Mouse (Mus musculus): ENCODE measurements around the gene Hap1. TPM values are rescaled to one million over a fixed set of nuclear protein-coding genes. Genes with fewer than 3 reads are reported as not detected.
A peak's percentile ranks its signal among the peaks of the same experiment; 100 is the strongest.

The Hap1 gene
- polyA plus RNA-seq, 1 experiment from 2014 or later, result 5.6 TPM

DNA sequence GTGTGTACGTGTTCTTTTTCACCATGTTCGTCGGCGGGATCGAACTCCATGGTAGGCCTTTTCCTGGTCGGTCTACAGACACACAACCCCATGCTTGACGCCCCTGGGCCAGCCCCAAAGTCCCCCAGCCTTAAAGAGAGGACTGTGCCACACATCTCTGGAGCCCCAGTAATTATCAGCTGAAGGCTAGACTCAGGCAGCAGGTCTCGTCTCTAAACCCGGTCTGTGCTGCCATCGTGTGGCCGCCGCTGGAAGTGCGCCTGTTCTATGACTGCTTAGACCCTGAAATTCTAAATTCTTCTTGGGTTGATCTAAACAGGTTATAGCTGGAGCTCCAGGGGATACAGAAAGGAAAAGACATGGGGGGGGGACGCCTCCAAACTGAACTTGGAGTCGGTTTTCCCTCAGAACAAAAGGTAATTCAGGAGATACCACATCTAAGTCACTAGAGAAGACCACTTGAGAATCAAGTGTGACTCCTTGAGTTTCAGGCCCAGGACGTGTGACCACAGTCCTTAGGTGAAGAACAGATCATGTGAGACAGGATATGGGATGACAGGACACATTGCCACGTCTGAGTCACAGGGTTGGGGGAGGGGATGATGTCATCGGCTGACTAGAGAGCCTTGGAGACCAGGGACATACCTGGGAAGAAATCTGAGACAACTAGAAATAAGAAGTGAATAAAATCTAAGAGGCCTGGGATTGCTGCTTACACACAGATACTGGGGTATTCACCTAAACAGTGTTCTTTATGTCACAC is 57.5 kb downstream of the Hap1 start:
- WGBS, result 15% methylated on average over 18 of the region's 18 CpGs
- peak overlapping the region; percentile 57 for H3K4me2 ChIP-seq (ENCODE audit: low read depth, low read length)
- H3K9ac ChIP-seq (ENCODE audit: low read length), result no peak overlapping the region
- no peaks in the 10 kb centered on the region for H3K9me3 ChIP-seq (replicated peaks; ENCODE audit: control insufficient read depth, low read length)
- peaks cover 4% of the 10 kb centered on the region; the same call in 1 of the 2 replicates for H3K27me3 ChIP-seq (ENCODE audit: control insufficient read depth, insufficient read depth, low read length)
- ATAC-seq (replicated peaks; ENCODE audit: extremely low read depth, insufficient read depth, low FRiP score), result no peak
- H3K4me1 ChIP-seq (ENCODE audit: control insufficient read depth, insufficient read depth, low read length), result peaks cover 3% of the 10 kb centered on the region; the same call in 1 of the 2 replicates
- H3K4me3 ChIP-seq (ENCODE audit: low read length), result peak overlapping the region; percentile 16
- no peaks in the 10 kb centered on the region for H3K36me3 ChIP-seq (ENCODE audit: control insufficient read depth, insufficient read depth)
- no peak overlapping the region for H3K27ac ChIP-seq (ENCODE audit: low read length)

DNA sequence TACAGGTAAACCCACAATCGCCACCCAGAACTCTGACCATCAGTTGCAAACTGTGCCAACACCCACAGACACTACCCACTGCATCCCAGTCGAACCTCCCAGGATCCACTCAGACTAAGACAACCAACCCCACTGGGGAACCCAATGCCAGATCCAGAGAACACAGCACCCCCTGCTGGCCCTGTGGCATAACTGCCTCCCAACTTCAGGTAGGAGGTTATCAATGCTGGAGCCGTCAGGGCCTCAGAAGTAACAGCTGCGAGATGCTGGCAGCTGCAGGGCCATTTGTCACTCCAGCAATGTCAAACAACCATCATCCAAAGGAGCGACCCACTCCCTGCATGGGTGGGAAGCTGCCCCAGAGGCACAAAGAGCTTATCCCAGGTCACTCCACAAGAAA is 58.1 kb downstream of the Hap1 start:
- Histone ChIP-seq H3K27ac (ENCODE audit: low read length) (no peak overlapping the region), H3K9me3 (replicated peaks; ENCODE audit: control insufficient read depth, low read length) (no peaks in the 10 kb centered on the region), H3K9ac (ENCODE audit: low read length) (no peak overlapping the region), H3K4me1 (ENCODE audit: control insufficient read depth, insufficient read depth, low read length) (peaks cover 3% of the 10 kb centered on the region; the same call in 1 of the 2 replicates), H3K4me2 (ENCODE audit: low read depth, low read length) (peak overlapping the region; percentile 57), H3K4me3 (ENCODE audit: low read length) (no peak overlapping the region; the same call in 1 of the 2 replicates), H3K36me3 (ENCODE audit: control insufficient read depth, insufficient read depth) (no peaks in the 10 kb centered on the region), H3K27me3 (ENCODE audit: control insufficient read depth, insufficient read depth, low read length) (peaks cover 4% of the 10 kb centered on the region; the same call in 1 of the 2 replicates)
- 25% methylated on average over 5 of the region's 5 CpGs for WGBS
- ATAC-seq (replicated peaks; ENCODE audit: extremely low read depth, insufficient read depth, low FRiP score), result no peak

Other genes with a start within 250 kb of the Hap1 start
- gene Krt13, start 234.6 kb downstream of the Hap1 start, polyA plus RNA-seq (2015; fragmentation: Nextera tagmentation; extraction: Ambion mirVana), result 0.58 and 1.7 TPM in 2 replicates
- 12.4 and 18.4 TPM in 2 replicates for gene Krt15, start 220.2 kb downstream of the Hap1 start, polyA plus RNA-seq (2015; fragmentation: Nextera tagmentation; extraction: Ambion mirVana)
- 64.1 and 79.3 TPM in 2 replicates for gene Krt19, start 207.5 kb downstream of the Hap1 start, polyA plus RNA-seq (2015; fragmentation: Nextera tagmentation; extraction: Ambion mirVana)
- not detected in 2 replicates for gene Krt9, start 162.9 kb downstream of the Hap1 start, polyA plus RNA-seq (2015; fragmentation: Nextera tagmentation; extraction: Ambion mirVana)
- gene Krt14, start 148.6 kb downstream of the Hap1 start, polyA plus RNA-seq (2015; fragmentation: Nextera tagmentation; extraction: Ambion mirVana), result 5.0 and 7.8 TPM in 2 replicates
- gene Krt16, start 107.2 kb downstream of the Hap1 start, polyA plus RNA-seq (2015; fragmentation: Nextera tagmentation; extraction: Ambion mirVana), result 0.24 and 0.49 TPM in 2 replicates
- 26.6 and 58.5 TPM in 2 replicates for gene Krt17, start 95.1 kb downstream of the Hap1 start, polyA plus RNA-seq (2015; fragmentation: Nextera tagmentation; extraction: Ambion mirVana)
- not detected in 2 replicates for gene Krt42, start 86.3 kb downstream of the Hap1 start, polyA plus RNA-seq (2015; fragmentation: Nextera tagmentation; extraction: Ambion mirVana)
- gene Eif1, start 36.2 kb downstream of the Hap1 start, polyA plus RNA-seq (2015; fragmentation: Nextera tagmentation; extraction: Ambion mirVana), result 1,600 and 1,609 TPM in 2 replicates
- not detected in 2 replicates for gene Gast, start 21.7 kb downstream of the Hap1 start, polyA plus RNA-seq (2015; fragmentation: Nextera tagmentation; extraction: Ambion mirVana)
- gene Jup, start 41.6 kb upstream of the Hap1 start, polyA plus RNA-seq (2015; fragmentation: Nextera tagmentation; extraction: Ambion mirVana), result 140 and 155 TPM in 2 replicates
- 50.8 and 52.6 TPM in 2 replicates for gene P3h4, start 58.7 kb upstream of the Hap1 start, polyA plus RNA-seq (2015; fragmentation: Nextera tagmentation; extraction: Ambion mirVana)
- 89.4 and 98.0 TPM in 2 replicates for gene Fkbp10, start 59.6 kb upstream of the Hap1 start, polyA plus RNA-seq (2015; fragmentation: Nextera tagmentation; extraction: Ambion mirVana)
- gene Nt5c3b, start 85.7 kb upstream of the Hap1 start, polyA plus RNA-seq (2015; fragmentation: Nextera tagmentation; extraction: Ambion mirVana), result 107 and 110 TPM in 2 replicates
- gene Klhl10, start 85.8 kb upstream of the Hap1 start, polyA plus RNA-seq (2015; fragmentation: Nextera tagmentation; extraction: Ambion mirVana), result 0.29 and 0.47 TPM in 2 replicates
- gene Klhl11, start 116.6 kb upstream of the Hap1 start, polyA plus RNA-seq (2015; fragmentation: Nextera tagmentation; extraction: Ambion mirVana), result 8.7 and 9.5 TPM in 2 replicates
- 64.4 and 67.1 TPM in 2 replicates for gene Acly, start 171.9 kb upstream of the Hap1 start, polyA plus RNA-seq (2015; fragmentation: Nextera tagmentation; extraction: Ambion mirVana)
- gene Ttc25, start 189.5 kb upstream of the Hap1 start, polyA plus RNA-seq (2015; fragmentation: Nextera tagmentation; extraction: Ambion mirVana), result 0.85 and 0.94 TPM in 2 replicates
- gene Cnp, start 218.8 kb upstream of the Hap1 start, polyA plus RNA-seq (2015; fragmentation: Nextera tagmentation; extraction: Ambion mirVana), result 24.8 and 32.1 TPM in 2 replicates